Mouse (Mus musculus): ENCODE results near the gene Rab7b.
A peak's percentile ranks its signal among the peaks of the same experiment; 100 is the strongest.

- TF ChIP-seq CTCF (IDR thresholded peaks at IDR 0.05; ENCODE audit: low read depth, low read length) (peak; percentile 14), POLR2A (IDR thresholded peaks at IDR 0.05; ENCODE audit: insufficient read depth, low read length) (no peak), EP300 (IDR thresholded peaks at IDR 0.05; ENCODE audit: insufficient read depth, low read depth, low read length) (no peak)
Measured at GRCm38 (mm10) chr1:131712386-131712785, 23.9 kb downstream of the Rab7b start.
